Mouse (Mus musculus) liver, embryonic 14.5 days (tissue): ENCODE measurements around the gene Gm7145. TPM values are rescaled to one million over a fixed set of nuclear protein-coding genes. Genes with fewer than 3 reads are reported as not detected.
A peak's percentile ranks its signal among the peaks of the same experiment; 100 is the strongest.
"Not testable (repeated sequence)": the region's sequence is repeated elsewhere in the genome, so short reads cannot be mapped to it uniquely, and the experiment has no call there.

Source experiments
- ATAC-seq: fragments of 200-750 bp; cut with Nextera tagmentation; 2 replicates; pipeline ENCODE4 v1.8.0; 2017; ENCODE audit warnings: moderate number of reproducible peaks, mild to moderate bottlenecking, moderate library complexity; ENCODE audit not compliant: insufficient read depth
- DNase-seq, 3 experiments: peaks; one replicate each; pipeline ENCODE4 v3.0.0-alpha.2; 2012 to 2013; ENCODE audit warnings: low read depth in 3 of 3, low spot score in 3 of 3
- H3K27ac ChIP-seq: fragments of 300-500 bp; sonication (generic); 2 replicates; pipeline ENCODE4 v1.5.1; 2014; ENCODE audit warnings: moderate library complexity, mild to moderate bottlenecking, control low read depth, inconsistent platforms
- H3K27me3 ChIP-seq: fragments of 300-500 bp; sonication (generic); 2 replicates; pipeline ENCODE4 v1.6.1; 2014; ENCODE audit warnings: mild to moderate bottlenecking, low read length, moderate library complexity; ENCODE audit not compliant: control insufficient read depth, insufficient read depth
- H3K36me3 ChIP-seq: fragments of 300-500 bp; sonication (generic); replicated peaks from 2 replicates; pipeline ENCODE4 v1.6.1; 2014; ENCODE audit warnings: low read depth; ENCODE audit not compliant: control insufficient read depth, insufficient read depth
- H3K4me1 ChIP-seq, 2 experiments: fragments of 200-500 bp in 1 of 2; fragments of 300-500 bp in 1 of 2; sonication (generic) in 1 of 2; replicated peaks; 2 replicates each; pipeline ENCODE4 v1.6.1; 2012 to 2014; ENCODE audit warnings: antibody characterized with exemption in 1 of 2, inconsistent platforms in 1 of 2, low read length in 1 of 2; ENCODE audit not compliant: control insufficient read depth in 2 of 2, insufficient read depth in 2 of 2
- H3K4me2 ChIP-seq: fragments of 300-500 bp; sonication (generic); 2 replicates; pipeline ENCODE4 v1.6.1; 2014; ENCODE audit warnings: low read depth, mild to moderate bottlenecking, control low read depth, moderate library complexity
- H3K4me3 ChIP-seq, 2 experiments: fragments of 200-500 bp in 1 of 2; fragments of 300-500 bp in 1 of 2; sonication (generic) in 1 of 2; 2 replicates each; pipeline ENCODE4 v1.5.1; 2012 to 2014; ENCODE audit warnings: low read depth in 2 of 2, low read length in 2 of 2, mild to moderate bottlenecking in 2 of 2, control low read depth in 1 of 2, inconsistent platforms in 1 of 2, moderate library complexity in 1 of 2; ENCODE audit not compliant: insufficient read depth in 1 of 2
- H3K9ac ChIP-seq: fragments of 300-500 bp; sonication (generic); replicated peaks from 2 replicates; pipeline ENCODE4 v1.6.1; 2014; ENCODE audit warnings: mild to moderate bottlenecking, control low read depth, moderate library complexity
- H3K9me3 ChIP-seq: fragments of 300-500 bp; sonication (generic); 2 replicates; pipeline ENCODE4 v1.6.1; 2016; ENCODE audit warnings: low read length, mixed read lengths; ENCODE audit not compliant: control insufficient read depth
- CTCF ChIP-seq: IDR thresholded peaks from 2 replicates; pipeline ENCODE4 v1.5.1; 2016; ENCODE audit warnings: antibody characterized with exemption, low read depth, control low read depth
- EP300 ChIP-seq: IDR thresholded peaks from 2 replicates; pipeline ENCODE4 v1.6.1; 2016; ENCODE audit warnings: antibody characterized with exemption, low read depth
- WGBS: fragments of 180-500 bp; shearing (Covaris S2); extraction: QIAGEN DNeasy Blood & Tissue Kit; methylation state at CpG from one replicate; pipeline ENCODE4 v1.1.7; 2014; ENCODE audit not compliant: insufficient replicate concordance; 5-methylcytosine and 5-hydroxymethylcytosine counted together
- polyA plus RNA-seq, 2 experiments: library from polyadenylated mRNA; depleted of rRNA in 1 of 2; stranded (reverse) in 1 of 2; unstranded in 1 of 2; fragments of >200 nt; fragmentation: Nextera tagmentation in 1 of 2; extraction: Ambion mirVana in 1 of 2; gene quantifications; 2 replicates each; pipeline versions ENCODE4 v1.2.1 to v1.2.3; 2012 to 2014

The Gm7145 gene
- polyA plus RNA-seq (2012; rRNA removed) (not detected in 2 replicates), polyA plus RNA-seq (2014; fragmentation: Nextera tagmentation; extraction: Ambion mirVana) (not detected in 2 replicates)

DNA sequence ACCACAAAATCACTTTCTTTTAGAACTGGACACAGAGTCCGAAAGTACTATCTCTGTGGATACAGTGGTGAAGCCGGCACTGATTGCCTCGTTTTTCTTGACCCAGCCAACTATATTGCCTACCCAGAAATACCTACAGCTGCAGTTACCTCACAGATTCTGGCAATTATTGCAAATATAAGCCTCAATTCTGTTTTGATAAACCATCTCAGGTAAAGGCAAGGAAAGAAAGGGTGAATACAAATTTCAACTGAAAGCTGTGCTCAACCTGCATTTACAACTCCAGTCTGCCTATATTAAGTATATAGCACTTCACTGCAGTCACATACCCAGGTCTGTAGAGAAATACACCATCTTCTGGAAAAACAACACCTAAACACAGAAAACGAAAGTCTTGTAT lies at the start of gene Gm7145:
Gene Gm7145, plus strand, starts transcription at position 301 of the 400 bp plus-strand sequence.
- Histone ChIP-seq H3K4me1 (no peaks in the 10 kb centered on the region), H3K9me3 (no peaks in the 10 kb centered on the region), H3K4me2 (no peak within 1 kb of the TSS), H3K9ac (no peak within 1 kb of the TSS), H3K4me3 (no peak within 1 kb of the TSS), H3K27ac (no peak within 1 kb of the TSS), H3K36me3 (no peaks in the 10 kb centered on the region), H3K27me3 (no peaks in the 10 kb centered on the region)
- DNase-seq: no peak
- ATAC-seq: no peak
- 45% methylated on average over 4 of the region's 4 CpGs for WGBS
- TF ChIP-seq EP300 (no peak), CTCF (no peak)

GRCm38 (mm10) chr1:117927715-117928114 lies 38.0 kb upstream of the Gm7145 start, which contains the start of gene Gm28168:
Gene Gm28168 (plus strand): TSS chr1:117928015.
- H3K4me3 ChIP-seq, H3K4me1 ChIP-seq, H3K27ac ChIP-seq, H3K9me3 ChIP-seq, H3K4me2 ChIP-seq, H3K27me3 ChIP-seq, H3K9ac ChIP-seq, ATAC-seq, DNase-seq, H3K36me3 ChIP-seq: not testable (repeated sequence)
- WGBS: 13% methylated on average over 1 of the region's 1 CpGs

DNA sequence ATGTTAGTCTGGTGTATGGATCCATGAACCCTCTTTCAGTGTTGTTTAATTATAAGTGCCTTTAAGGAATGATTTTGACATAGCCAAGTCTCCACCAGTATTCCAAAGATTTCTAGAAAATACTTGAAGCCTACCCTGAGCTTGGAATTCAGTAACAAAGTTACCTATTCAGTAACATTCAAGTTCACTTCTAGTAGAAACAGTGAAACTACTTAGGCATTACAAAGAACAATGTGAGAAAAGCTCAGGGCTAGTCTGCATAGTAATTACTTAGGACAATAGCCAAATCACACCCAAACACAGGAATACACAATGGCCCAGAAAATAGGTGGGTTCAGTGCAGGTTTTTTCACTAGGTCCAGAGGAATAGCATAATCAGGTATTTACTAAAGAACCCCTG lies 38.1 kb downstream of the Gm7145 start:
- not testable (repeated sequence) for H3K27ac ChIP-seq, H3K4me2 ChIP-seq, DNase-seq, ATAC-seq, H3K36me3 ChIP-seq, H3K4me1 ChIP-seq, H3K27me3 ChIP-seq, H3K9ac ChIP-seq, H3K9me3 ChIP-seq, H3K4me3 ChIP-seq

DNA sequence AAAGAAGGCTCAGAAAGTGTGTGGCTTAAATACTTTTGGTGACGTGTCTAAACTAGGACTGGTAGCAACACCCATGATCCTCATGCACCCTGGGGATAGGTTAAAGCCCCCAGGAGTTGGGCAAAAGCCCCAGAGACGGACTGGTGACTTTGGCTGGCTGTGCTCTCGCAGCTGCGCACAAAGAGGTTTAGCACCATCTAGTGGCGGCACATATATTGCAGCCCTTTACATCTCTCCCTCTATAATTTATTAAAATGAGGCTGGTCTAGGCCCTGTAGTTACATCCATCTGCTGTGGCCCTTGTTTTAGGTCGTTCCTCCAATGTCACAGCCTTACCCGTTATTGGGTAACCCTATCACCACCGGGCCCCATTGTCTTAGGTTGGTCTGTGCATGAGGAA lies 47.0 kb downstream of the Gm7145 start:
- not testable (repeated sequence) for H3K4me3 ChIP-seq, H3K27me3 ChIP-seq, H3K4me2 ChIP-seq, ATAC-seq, H3K27ac ChIP-seq, DNase-seq, H3K9me3 ChIP-seq, H3K4me1 ChIP-seq, H3K36me3 ChIP-seq, H3K9ac ChIP-seq
- 19% methylated on average over 8 of the region's 8 CpGs for WGBS
- peak; percentile 53 for TF ChIP-seq CTCF

Other genes with a start within 250 kb of the Gm7145 start
- not detected in 2 replicates for gene B020011L13Rik, start 184.8 kb upstream of the Gm7145 start, polyA plus RNA-seq (2012; rRNA removed)
- not detected in 2 replicates for gene B020011L13Rik, start 184.8 kb upstream of the Gm7145 start, polyA plus RNA-seq (2014; fragmentation: Nextera tagmentation; extraction: Ambion mirVana)
- not detected in 2 replicates for gene Gm28360, start 135.9 kb upstream of the Gm7145 start, polyA plus RNA-seq (2012; rRNA removed)
- gene Gm28360, start 135.9 kb upstream of the Gm7145 start, polyA plus RNA-seq (2014; fragmentation: Nextera tagmentation; extraction: Ambion mirVana): not detected in 2 replicates
- not detected in 2 replicates for gene Gm28168, start 37.9 kb upstream of the Gm7145 start, polyA plus RNA-seq (2012; rRNA removed)
- gene Gm28168, start 37.9 kb upstream of the Gm7145 start, polyA plus RNA-seq (2014; fragmentation: Nextera tagmentation; extraction: Ambion mirVana): not detected in 2 replicates
- gene Gm29106, start 210.6 kb downstream of the Gm7145 start, polyA plus RNA-seq (2012; rRNA removed): not detected in 2 replicates
- 0.09 TPM in 1 of 2 replicates, not detected in the other for gene Gm29106, start 210.6 kb downstream of the Gm7145 start, polyA plus RNA-seq (2014; fragmentation: Nextera tagmentation; extraction: Ambion mirVana)